Mouse (Mus musculus): ENCODE results near the gene Ifngr2. TPM values are rescaled to one million over a fixed set of nuclear protein-coding genes. Genes with fewer than 3 reads are reported as not detected.

The Ifngr2 gene
- 11.4 and 12.4 TPM in 2 replicates for polyA plus RNA-seq (2012; rRNA removed)

GRCm38 (mm10) chr16:91546836-91547741 lies at the start of gene Ifngr2:
TSS of gene Ifngr2 (plus strand) at chr16:91547072.
- Histone ChIP-seq H3K27me3 (ENCODE audit: control insufficient read depth, insufficient read depth, low read length) (peaks cover 6% of the 10 kb centered on the region; the same call in 1 of the 2 replicates), H3K4me3 (ENCODE audit: control insufficient read depth, low read depth, low read length) (peak within 1 kb of the TSS; percentile 90), H3K4me1 (ENCODE audit: control insufficient read depth, insufficient read depth, low read length) (peaks cover 23% of the 10 kb centered on the region), H3K27ac (ENCODE audit: control insufficient read depth, insufficient read depth, low read depth, low read length) (peak within 1 kb of the TSS; percentile 74), H3K36me3 (ENCODE audit: control insufficient read depth, insufficient read depth, low read length) (no peaks in the 10 kb centered on the region)
- TF ChIP-seq POLR2A (IDR thresholded peaks at IDR 0.05; ENCODE audit: control insufficient read depth, low read depth, low read length): peak; percentile 42; the same call in 1 of the 2 replicates
- TF ChIP-seq CTCF (IDR thresholded peaks at IDR 0.05; ENCODE audit: control insufficient read depth, insufficient read depth, insufficient replicate concordance, low read depth, low read length): no peak

GRCm38 (mm10) chr16:91498041-91498440 lies 48.8 kb upstream of the Ifngr2 start:
- peaks cover 11% of the 10 kb centered on the region for H3K36me3 ChIP-seq (ENCODE audit: control insufficient read depth, insufficient read depth, low read length)
- H3K4me3 ChIP-seq (ENCODE audit: control insufficient read depth, low read depth, low read length): no peak overlapping the region
- no peak overlapping the region for H3K27ac ChIP-seq (ENCODE audit: control insufficient read depth, insufficient read depth, low read depth, low read length)
- TF ChIP-seq CTCF (IDR thresholded peaks at IDR 0.05; ENCODE audit: control insufficient read depth, insufficient read depth, insufficient replicate concordance, low read depth, low read length) (no peak), POLR2A (IDR thresholded peaks at IDR 0.05; ENCODE audit: control insufficient read depth, low read depth, low read length) (no peak)
- no peaks in the 10 kb centered on the region for H3K27me3 ChIP-seq (ENCODE audit: control insufficient read depth, insufficient read depth, low read length)
- no peaks in the 10 kb centered on the region for H3K4me1 ChIP-seq (ENCODE audit: control insufficient read depth, insufficient read depth, low read length)

DNA sequence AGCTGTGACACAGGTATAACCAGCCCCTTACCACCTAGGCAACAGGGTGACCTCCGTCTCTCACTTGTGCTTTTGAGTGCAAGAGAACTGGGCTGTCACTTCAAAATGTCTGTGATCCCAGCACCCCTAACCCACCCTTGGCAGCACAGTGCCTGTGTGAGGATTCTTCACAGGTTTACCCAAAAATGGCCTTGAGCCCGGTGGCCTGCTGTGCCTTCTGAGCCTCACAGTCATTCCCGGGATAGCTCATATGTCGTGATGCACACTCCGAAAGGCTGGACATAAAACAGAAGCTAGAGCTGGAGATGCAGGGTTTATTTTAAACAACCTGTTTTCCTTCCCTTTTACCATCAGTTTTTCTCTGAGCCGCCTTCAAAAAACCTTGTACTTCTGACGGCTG lies 42.2 kb upstream of the Ifngr2 start:
- peaks cover 15% of the 10 kb centered on the region for H3K36me3 ChIP-seq (ENCODE audit: control insufficient read depth, insufficient read depth, low read length)
- no peak overlapping the region for H3K27ac ChIP-seq (ENCODE audit: control insufficient read depth, insufficient read depth, low read depth, low read length)
- no peaks in the 10 kb centered on the region for H3K27me3 ChIP-seq (ENCODE audit: control insufficient read depth, insufficient read depth, low read length)
- no peak overlapping the region for H3K4me3 ChIP-seq (ENCODE audit: control insufficient read depth, low read depth, low read length)
- no peak for TF ChIP-seq POLR2A (IDR thresholded peaks at IDR 0.05; ENCODE audit: control insufficient read depth, low read depth, low read length)
- no peak for TF ChIP-seq CTCF (IDR thresholded peaks at IDR 0.05; ENCODE audit: control insufficient read depth, insufficient read depth, insufficient replicate concordance, low read depth, low read length)
- no peaks in the 10 kb centered on the region for H3K4me1 ChIP-seq (ENCODE audit: control insufficient read depth, insufficient read depth, low read length)

GRCm38 (mm10) chr16:91505116-91505601 lies 41.7 kb upstream of the Ifngr2 start:
- Histone ChIP-seq H3K4me3 (ENCODE audit: control insufficient read depth, low read depth, low read length) (no peak overlapping the region), H3K4me1 (ENCODE audit: control insufficient read depth, insufficient read depth, low read length) (no peaks in the 10 kb centered on the region), H3K36me3 (ENCODE audit: control insufficient read depth, insufficient read depth, low read length) (peaks cover 15% of the 10 kb centered on the region), H3K27ac (ENCODE audit: control insufficient read depth, insufficient read depth, low read depth, low read length) (no peak overlapping the region), H3K27me3 (ENCODE audit: control insufficient read depth, insufficient read depth, low read length) (no peaks in the 10 kb centered on the region)
- TF ChIP-seq POLR2A (IDR thresholded peaks at IDR 0.05; ENCODE audit: control insufficient read depth, low read depth, low read length): no peak
- TF ChIP-seq CTCF (IDR thresholded peaks at IDR 0.05; ENCODE audit: control insufficient read depth, insufficient read depth, insufficient replicate concordance, low read depth, low read length): no peak

DNA sequence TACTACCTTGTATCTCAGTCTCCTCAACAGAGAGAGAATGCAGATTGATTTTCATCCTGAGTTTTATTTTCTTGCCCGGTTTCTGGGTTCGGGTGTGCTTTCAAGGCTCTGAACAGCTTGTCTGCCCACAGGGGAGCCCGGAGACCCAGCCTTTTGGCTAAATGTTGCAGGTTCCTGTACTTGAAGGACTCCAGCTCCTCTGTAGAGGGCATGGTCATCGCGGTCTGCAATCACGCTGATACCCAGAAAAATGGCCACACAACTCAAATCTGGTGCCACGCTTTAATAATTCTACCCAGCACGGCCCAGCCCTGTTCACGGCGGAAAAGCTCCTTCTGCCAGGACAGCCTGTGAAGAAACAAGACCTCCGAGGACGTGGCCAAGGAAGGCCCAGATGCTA lies 40.5 kb upstream of the Ifngr2 start:
- no peak overlapping the region for H3K4me3 ChIP-seq (ENCODE audit: control insufficient read depth, low read depth, low read length)
- H3K4me1 ChIP-seq (ENCODE audit: control insufficient read depth, insufficient read depth, low read length): no peaks in the 10 kb centered on the region
- peaks cover 11% of the 10 kb centered on the region for H3K36me3 ChIP-seq (ENCODE audit: control insufficient read depth, insufficient read depth, low read length)
- H3K27me3 ChIP-seq (ENCODE audit: control insufficient read depth, insufficient read depth, low read length): no peaks in the 10 kb centered on the region
- TF ChIP-seq CTCF (IDR thresholded peaks at IDR 0.05; ENCODE audit: control insufficient read depth, insufficient read depth, insufficient replicate concordance, low read depth, low read length): no peak
- TF ChIP-seq POLR2A (IDR thresholded peaks at IDR 0.05; ENCODE audit: control insufficient read depth, low read depth, low read length): no peak
- no peak overlapping the region for H3K27ac ChIP-seq (ENCODE audit: control insufficient read depth, insufficient read depth, low read depth, low read length)

- Histone ChIP-seq H3K4me1 (ENCODE audit: control insufficient read depth, insufficient read depth, low read length) (peaks cover 5% of the 10 kb centered on the region), H3K27me3 (ENCODE audit: control insufficient read depth, insufficient read depth, low read length) (no peaks in the 10 kb centered on the region), H3K4me3 (ENCODE audit: control insufficient read depth, low read depth, low read length) (no peak overlapping the region), H3K27ac (ENCODE audit: control insufficient read depth, insufficient read depth, low read depth, low read length) (no peak overlapping the region), H3K36me3 (ENCODE audit: control insufficient read depth, insufficient read depth, low read length) (0 out of 2 replicates have a peak, but pooled peaks cover 1% of the 10 kb centered on the region)
- no peak for TF ChIP-seq POLR2A (IDR thresholded peaks at IDR 0.05; ENCODE audit: control insufficient read depth, low read depth, low read length)
- peak; percentile 76; the same call in 1 of the 2 replicates for TF ChIP-seq CTCF (IDR thresholded peaks at IDR 0.05; ENCODE audit: control insufficient read depth, insufficient read depth, insufficient replicate concordance, low read depth, low read length)
These were observed 34.6 kb upstream of the Ifngr2 start for GRCm38 (mm10) chr16:91512161-91512787.

DNA sequence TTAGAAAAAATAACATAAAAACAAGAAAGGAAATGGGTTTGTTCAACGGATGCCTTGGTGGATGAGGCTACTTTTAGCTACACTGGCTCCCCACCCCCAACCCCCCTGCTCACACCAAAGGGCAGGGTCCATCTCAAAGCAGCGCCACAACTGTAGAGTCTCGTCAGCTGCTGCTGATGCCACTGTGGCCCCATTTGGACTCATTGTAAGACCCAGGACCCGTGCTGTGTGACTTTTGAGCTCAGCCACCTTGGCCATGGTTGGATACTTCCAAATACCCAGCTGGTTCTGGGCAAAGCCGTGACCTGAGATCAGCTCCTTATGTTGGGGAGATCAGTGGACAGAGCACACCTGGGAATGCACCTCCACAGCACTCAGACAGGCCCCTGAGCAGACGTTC lies 33.8 kb upstream of the Ifngr2 start:
- H3K4me3 ChIP-seq (ENCODE audit: control insufficient read depth, low read depth, low read length): no peak overlapping the region

More for the DNA sequence above, 33.8 kb upstream of the Ifngr2 start:
- Histone ChIP-seq H3K27me3 (ENCODE audit: control insufficient read depth, insufficient read depth, low read length) (no peaks in the 10 kb centered on the region), H3K27ac (ENCODE audit: control insufficient read depth, insufficient read depth, low read depth, low read length) (no peak overlapping the region), H3K4me1 (ENCODE audit: control insufficient read depth, insufficient read depth, low read length) (peaks cover 5% of the 10 kb centered on the region), H3K36me3 (ENCODE audit: control insufficient read depth, insufficient read depth, low read length) (0 out of 2 replicates have a peak, but pooled peaks cover 1% of the 10 kb centered on the region)
- TF ChIP-seq CTCF (IDR thresholded peaks at IDR 0.05; ENCODE audit: control insufficient read depth, insufficient read depth, insufficient replicate concordance, low read depth, low read length) (no peak), POLR2A (IDR thresholded peaks at IDR 0.05; ENCODE audit: control insufficient read depth, low read depth, low read length) (no peak)

All from testis, adult 2 months (tissue).